ENCODE assay signal across 9 mouse cellular contexts in genomic region chr2:102003776-102004264, GRCm38 (mm10).
DNase-seq lines count a peak whose midpoint lies in the region; ATAC-seq and TF ChIP-seq lines count a peak whose summit lies in the region.
"Had no signal": no experiment of that assay in that cellular context is flagged by ENCODE, and none has a peak within 500 bp of the region (broad histone marks: within the 10 kb centered on the region; RNA-seq: fewer than 3 reads in every experiment).

No protein-coding gene starts in this region.

- no peak for TF ChIP-seq POLR2A in olfactory bulb, adult 2 months (IDR thresholded peaks at IDR 0.05; ENCODE audit: insufficient read depth, low read depth, low read length)
- no peak for TF ChIP-seq POLR2A in cerebellum, adult 2 months (IDR thresholded peaks at IDR 0.05; ENCODE audit: borderline replicate concordance, insufficient read depth, low read length)

- peak overlapping the region; percentile 86 for H3K27ac ChIP-seq in heart, embryonic 12.5 days (ENCODE audit: poor library complexity, severe bottlenecking)
- peak overlapping the region; percentile 92 for H3K27ac ChIP-seq in neural tube, embryonic 11.5 days (ENCODE audit: low read depth, low read length)
- H3K27ac ChIP-seq in hindbrain, embryonic 13.5 days: peak overlapping the region; percentile 91
- H3K27ac ChIP-seq in olfactory bulb, adult 2 months (ENCODE audit: insufficient read depth, low read depth, low read length): peak overlapping the region; percentile 69; the same call in 1 of the 2 replicates
- no peak overlapping the region for H3K27ac ChIP-seq in cerebellum, adult 2 months (ENCODE audit: insufficient read depth, low read length)

- no peak for ATAC-seq in heart, embryonic 12.5 days (ENCODE audit: insufficient number of reproducible peaks, low FRiP score)
- no peak for ATAC-seq in neural tube, embryonic 11.5 days (ENCODE audit: insufficient read depth, low FRiP score, low TSS enrichment)
- ATAC-seq in hindbrain, embryonic 13.5 days (ENCODE audit: low FRiP score): no peak

- H3K4me3 ChIP-seq in heart, embryonic 12.5 days: no peak overlapping the region
- H3K4me3 ChIP-seq in neural tube, embryonic 11.5 days (ENCODE audit: low read depth, low read length): no peak overlapping the region
- H3K4me3 ChIP-seq in hindbrain, embryonic 13.5 days: no peak overlapping the region
- H3K4me3 ChIP-seq in olfactory bulb, adult 2 months (ENCODE audit: insufficient read depth, low read depth, low read length): no peak overlapping the region
- no peak overlapping the region for H3K4me3 ChIP-seq in cerebellum, adult 2 months (replicated peaks; ENCODE audit: insufficient read depth, low read depth, low read length)

- TF ChIP-seq CTCF in olfactory bulb, adult 2 months (IDR thresholded peaks at IDR 0.05; ENCODE audit: insufficient read depth, low read depth, low read length): no peak
- TF ChIP-seq CTCF in cerebellum, adult 2 months (IDR thresholded peaks at IDR 0.05; ENCODE audit: borderline replicate concordance, insufficient read depth, low read depth, low read length): no peak

- H3K27me3 ChIP-seq in heart, embryonic 12.5 days (replicated peaks): no peaks in the 10 kb centered on the region
- no peaks in the 10 kb centered on the region for H3K27me3 ChIP-seq in neural tube, embryonic 11.5 days (ENCODE audit: control insufficient read depth, insufficient read depth, low read length)
- no peaks in the 10 kb centered on the region for H3K27me3 ChIP-seq in hindbrain, embryonic 13.5 days
- H3K27me3 ChIP-seq in cerebellum, adult 2 months (ENCODE audit: control insufficient read depth, insufficient read depth, low read length): no peaks in the 10 kb centered on the region

- intact Hi-C loops in heart, postnatal 14 days (cut with DNase I): no loop called here

- peak overlapping the region; percentile 52 for H3K4me2 ChIP-seq in heart, embryonic 12.5 days
- no peak overlapping the region for H3K4me2 ChIP-seq in neural tube, embryonic 11.5 days (ENCODE audit: low read depth)
- H3K4me2 ChIP-seq in hindbrain, embryonic 13.5 days: peak overlapping the region; percentile 31; the same call in 1 of the 2 replicates

- peaks cover 83% of the 10 kb centered on the region for H3K4me1 ChIP-seq in heart, embryonic 12.5 days (replicated peaks)
- H3K4me1 ChIP-seq in neural tube, embryonic 11.5 days (ENCODE audit: control insufficient read depth, insufficient read depth, low read length): peaks cover 55% of the 10 kb centered on the region
- peaks cover 96% of the 10 kb centered on the region for H3K4me1 ChIP-seq in hindbrain, embryonic 13.5 days (replicated peaks)
- peaks cover 32% of the 10 kb centered on the region for H3K4me1 ChIP-seq in olfactory bulb, adult 2 months (ENCODE audit: control insufficient read depth, insufficient read depth, low read length)
- H3K4me1 ChIP-seq in cerebellum, adult 2 months (ENCODE audit: control insufficient read depth, insufficient read depth, low read length): peaks cover 11% of the 10 kb centered on the region

- H3K9me3 ChIP-seq in heart, embryonic 12.5 days (replicated peaks): no peaks in the 10 kb centered on the region
- H3K9me3 ChIP-seq in neural tube, embryonic 11.5 days (ENCODE audit: control insufficient read depth, low read length): no peaks in the 10 kb centered on the region
- no peaks in the 10 kb centered on the region for H3K9me3 ChIP-seq in hindbrain, embryonic 13.5 days

- 56% methylated on average over 7 of the region's 7 CpGs for WGBS in heart, embryonic 12.5 days
- 40% methylated on average over 7 of the region's 7 CpGs for WGBS in neural tube, embryonic 11.5 days
- 26% methylated on average over 7 of the region's 7 CpGs for WGBS in hindbrain, embryonic 13.5 days
- 53% methylated on average over 7 of the region's 7 CpGs for WGBS in olfactory bulb, adult 2 months
- WGBS in cerebellum, adult 2 months: 53% methylated on average over 7 of the region's 7 CpGs

- no peaks in the 10 kb centered on the region for H3K36me3 ChIP-seq in heart, embryonic 12.5 days
- no peaks in the 10 kb centered on the region for H3K36me3 ChIP-seq in neural tube, embryonic 11.5 days (ENCODE audit: control insufficient read depth, insufficient read depth, low read length)
- H3K36me3 ChIP-seq in hindbrain, embryonic 13.5 days: no peaks in the 10 kb centered on the region

- no peak for DNase-seq in heart, postnatal 14 days
- no peak for DNase-seq in neural tube, embryonic 11.5 days (ENCODE audit: low spot score)
- no peak for DNase-seq in neural tube, embryonic 10.5 days (ENCODE audit: extremely low spot score, low spot score)
- no peak for DNase-seq in cerebellum, adult 2 months
- no peak for DNase-seq in cerebellum, adult 8-10 months
- DNase-seq: cerebellum, adult 9-10 months had no signal

- no peak overlapping the region for H3K9ac ChIP-seq in heart, embryonic 12.5 days
- H3K9ac ChIP-seq in neural tube, embryonic 11.5 days (ENCODE audit: low read length): no peak overlapping the region
- H3K9ac ChIP-seq in hindbrain, embryonic 13.5 days: no peak overlapping the region
